Mouse (Mus musculus) layer of hippocampus, adult 11-12 months (tissue): ENCODE measurements at regions not wholly inside any gene's neighbourhood (a gene's known extent, or its start where the extent isn't known, plus 50 kb on each side); places are given as distances from the start of the nearest gene placed in this dataset.

Experiments used
- DNase-seq: peaks from one replicate; pipeline ENCODE4 v3.0.0; 2022; ENCODE audit warnings: low spot score

DNA sequence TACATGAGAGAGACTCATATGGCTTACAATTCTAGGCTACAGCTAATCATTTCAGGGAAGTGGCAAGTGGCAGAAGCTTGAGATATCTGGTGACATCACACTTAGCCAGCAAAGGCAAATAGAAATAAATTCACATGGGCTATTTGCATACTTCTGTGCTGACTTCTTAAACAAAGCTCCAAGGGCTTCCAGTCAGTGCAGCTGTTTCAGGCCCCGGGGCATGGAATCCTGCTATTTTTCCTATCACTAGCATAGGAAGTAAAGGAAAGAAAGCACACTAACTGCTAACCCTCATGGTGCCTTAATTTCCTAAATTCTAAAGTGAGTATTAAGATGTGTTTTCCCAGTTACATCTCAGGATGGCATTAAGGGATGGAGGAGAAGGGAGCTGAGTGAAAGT is 140.6 kb upstream of the Marcks start:
- DNase-seq, result no peak

DNA sequence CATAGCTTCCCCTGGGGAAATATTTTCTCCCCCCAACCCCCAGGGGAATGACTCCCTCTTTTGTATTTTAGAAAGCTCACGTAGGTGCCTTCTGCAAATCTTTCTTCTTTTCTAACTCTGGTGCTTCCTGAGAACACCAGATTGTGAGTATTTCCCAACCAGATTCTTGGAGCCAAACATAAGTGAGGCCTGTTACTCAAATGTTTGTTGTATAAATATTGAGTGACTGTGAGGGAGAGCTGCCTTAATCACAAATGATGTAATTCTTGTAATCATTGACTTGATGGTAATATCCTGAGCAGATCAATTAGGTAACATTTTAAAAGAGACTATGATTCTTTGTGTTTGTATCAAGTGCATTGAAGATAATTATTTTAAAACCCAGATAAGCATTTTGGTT is 137.1 kb upstream of the Marcks start:
- no peak for DNase-seq

DNA sequence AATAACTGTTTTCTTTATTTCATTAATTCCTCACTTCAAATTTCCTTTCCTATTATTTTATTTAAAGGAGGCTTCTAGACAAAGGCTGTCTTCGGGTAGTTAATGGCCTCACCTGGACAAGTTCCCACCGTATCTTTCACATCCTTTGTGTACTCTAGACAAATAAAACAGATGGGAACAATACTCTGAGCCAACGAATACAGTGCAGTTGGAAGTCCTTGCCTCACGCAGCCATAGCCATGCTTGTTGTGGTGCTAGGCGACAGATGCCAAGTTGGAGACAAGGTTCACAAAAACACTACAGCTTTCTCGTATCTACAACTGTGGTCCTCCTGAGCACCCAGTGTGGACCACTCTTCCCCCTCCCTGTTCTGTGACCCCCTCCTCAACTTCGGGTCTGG is 136.6 kb upstream of the Marcks start:
- DNase-seq, result no peak

DNA sequence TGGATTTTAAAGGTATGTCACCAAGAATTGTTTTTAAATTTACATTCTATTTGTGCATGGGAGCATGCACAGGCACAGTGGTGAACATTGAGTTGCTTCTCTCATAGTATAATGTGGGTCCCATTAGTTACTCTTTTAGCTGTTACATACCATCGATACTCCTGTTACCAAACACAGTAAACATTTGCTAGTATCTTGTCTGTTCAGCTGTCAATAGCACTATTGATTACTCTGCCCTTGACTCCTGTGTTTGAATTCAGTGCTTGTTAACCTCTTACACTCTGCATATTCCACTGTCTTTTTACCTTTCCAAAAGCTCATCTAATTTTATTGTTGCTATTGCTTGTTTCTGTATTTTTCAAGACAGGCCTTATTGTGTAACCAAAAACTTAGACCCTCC is 133.2 kb upstream of the Marcks start:
- DNase-seq, result no peak

DNA sequence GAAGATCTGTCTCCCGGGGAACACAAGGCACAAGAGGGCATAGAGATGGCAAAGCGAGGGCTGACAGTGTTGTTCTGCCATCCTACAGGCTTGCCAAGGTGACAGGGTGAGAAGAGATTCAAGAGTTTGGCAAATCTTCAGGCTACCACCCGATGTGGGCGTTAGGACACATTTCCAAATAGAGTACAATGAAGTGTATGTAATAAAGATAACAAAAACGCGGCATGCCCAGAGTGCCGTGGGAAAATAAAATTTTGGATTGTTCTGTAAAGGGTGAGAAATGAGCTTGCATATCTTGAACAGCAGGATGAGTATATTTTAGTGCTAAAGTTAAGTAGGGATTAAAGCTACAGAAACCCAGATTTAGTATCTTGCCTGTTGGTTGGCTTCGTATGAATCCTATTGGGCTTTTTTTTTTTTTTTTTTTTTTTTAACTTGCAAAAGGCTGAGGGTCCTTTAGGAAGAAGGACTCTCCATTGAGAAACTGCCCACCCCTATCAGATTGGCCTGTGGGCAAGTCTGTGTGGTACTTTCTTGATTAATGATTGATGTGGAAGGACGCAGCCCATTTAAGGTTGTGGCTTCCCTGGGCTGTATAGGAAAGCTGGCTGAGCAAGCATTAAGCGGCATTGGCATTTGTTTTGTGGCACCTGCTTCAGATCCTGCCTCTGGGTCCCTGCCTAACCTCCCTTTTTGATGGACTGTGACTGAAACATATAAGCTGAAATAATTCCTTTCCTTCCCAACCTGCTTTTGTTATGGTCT is 131.7 kb upstream of the Marcks start:
- no peak for DNase-seq

DNA sequence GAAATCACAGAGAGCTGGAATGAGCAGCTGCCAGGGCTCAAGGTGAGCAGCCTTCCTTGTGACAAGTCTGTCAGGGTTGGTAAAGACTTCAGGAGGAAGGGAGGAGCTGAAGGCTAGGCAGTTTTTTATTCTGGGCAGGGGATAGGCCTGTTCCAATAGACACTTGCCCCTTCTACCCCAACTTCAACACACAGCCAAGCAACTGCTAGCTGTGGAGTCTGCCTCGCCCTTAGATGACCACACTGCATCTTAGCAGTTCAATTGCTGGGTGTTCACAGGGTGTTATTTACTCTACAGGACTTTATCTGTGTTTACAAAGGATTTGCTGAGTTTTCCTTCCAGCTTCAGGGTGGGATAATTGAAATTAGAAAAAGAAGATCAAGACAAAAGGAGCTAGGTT is 128.2 kb upstream of the Marcks start:
- no peak for DNase-seq

DNA sequence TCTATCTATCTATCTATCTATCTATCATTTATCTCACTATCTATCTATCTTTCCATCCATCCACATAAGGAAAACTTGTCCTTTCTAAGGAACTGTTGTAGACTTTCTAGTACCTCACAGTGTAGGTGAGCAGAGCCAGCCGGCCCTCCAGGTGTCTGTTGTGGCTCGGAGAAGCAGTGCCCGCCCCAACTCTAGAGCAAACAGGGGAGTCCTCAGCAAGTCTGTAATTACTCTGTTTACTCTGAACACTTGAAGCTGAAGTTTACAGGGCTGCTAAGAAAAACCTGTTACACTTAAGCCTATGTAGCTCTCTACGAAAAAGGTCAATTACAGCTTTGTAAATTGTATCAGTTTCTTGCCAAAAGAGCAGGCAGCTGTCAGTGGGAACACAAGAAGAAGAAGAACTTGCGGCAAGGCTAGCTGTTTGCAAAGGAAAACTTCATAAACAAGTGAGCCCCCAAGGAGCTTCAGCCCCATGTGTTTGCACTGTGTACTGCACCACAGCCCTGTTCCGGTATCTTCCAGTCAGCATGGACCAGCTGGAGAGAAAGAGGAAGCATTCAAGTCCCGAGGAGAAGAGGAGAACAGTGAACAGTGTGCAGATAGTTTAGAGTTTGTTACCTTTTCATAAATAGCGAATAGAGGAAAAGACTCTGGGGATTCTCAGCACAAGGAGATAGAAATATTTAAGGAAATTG is 122.2 kb upstream of the Marcks start:
- peak; percentile 41 for DNase-seq

DNA sequence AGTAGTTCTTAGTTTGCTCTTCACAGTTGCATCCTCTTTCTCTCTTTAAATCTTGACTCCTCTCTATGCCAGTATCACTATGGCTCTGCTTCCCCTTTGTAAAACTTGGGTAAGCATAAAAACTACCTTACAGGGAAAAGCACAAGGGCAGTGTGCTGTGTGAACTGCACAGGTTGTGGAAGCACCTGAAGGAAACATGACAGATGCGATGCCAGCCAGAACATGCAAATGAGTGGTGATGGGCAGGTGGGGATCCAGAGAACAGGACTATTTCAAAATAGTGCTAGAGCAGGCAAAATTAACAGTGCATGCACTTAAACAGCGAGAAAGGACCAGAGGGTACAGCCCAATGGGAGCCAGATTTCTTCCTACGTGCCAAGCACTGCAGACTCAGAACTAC is 120.5 kb upstream of the Marcks start:
- DNase-seq, result no peak

DNA sequence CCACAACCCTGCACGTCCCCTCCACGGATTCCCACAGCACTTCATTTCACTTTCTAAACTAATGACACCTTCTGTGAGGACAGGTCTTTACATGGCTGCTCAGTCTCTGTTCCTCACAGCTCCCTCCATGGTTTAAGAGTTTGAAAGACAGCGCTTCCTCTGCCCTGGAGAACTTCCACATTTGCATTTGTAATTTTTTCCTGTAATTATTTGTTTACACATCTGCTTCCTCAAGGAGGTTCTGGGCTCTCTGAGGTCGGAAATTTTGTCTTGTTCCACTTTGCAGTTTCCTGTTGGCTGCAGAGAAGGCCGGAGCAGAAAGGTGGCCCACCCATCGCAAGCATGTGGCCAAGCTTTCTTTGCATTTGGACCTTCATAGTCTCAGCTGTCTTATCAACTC is 118.8 kb upstream of the Marcks start:
- no peak for DNase-seq

DNA sequence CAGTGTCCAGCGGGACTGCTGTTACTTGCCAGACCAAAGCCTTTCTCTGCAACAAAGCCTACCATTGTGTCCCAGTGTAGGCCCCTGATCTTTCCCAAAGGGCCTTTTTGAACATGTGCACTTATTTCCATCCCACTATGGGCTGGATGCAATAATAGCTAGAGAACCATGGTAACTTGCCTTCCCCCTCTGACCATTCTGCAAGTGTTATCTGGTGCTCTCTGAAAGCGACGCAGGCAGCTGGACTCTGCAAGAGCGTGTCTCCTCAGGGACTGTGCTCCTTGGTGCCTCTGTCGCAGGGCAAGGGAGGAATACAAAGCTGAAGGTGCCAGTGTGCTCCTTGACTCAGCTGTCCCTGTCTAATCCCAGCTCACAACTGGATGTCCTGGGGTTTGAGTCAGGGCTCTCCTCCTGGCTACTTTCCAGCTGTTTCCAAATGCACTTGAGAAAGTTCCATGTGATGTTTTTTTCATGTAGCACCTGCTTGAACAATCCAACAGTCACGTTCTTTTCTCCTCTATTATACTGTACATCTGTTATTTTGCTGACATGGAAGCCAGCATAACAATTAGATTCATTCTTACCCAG is 112.3 kb upstream of the Marcks start:
- DNase-seq, result no peak

DNA sequence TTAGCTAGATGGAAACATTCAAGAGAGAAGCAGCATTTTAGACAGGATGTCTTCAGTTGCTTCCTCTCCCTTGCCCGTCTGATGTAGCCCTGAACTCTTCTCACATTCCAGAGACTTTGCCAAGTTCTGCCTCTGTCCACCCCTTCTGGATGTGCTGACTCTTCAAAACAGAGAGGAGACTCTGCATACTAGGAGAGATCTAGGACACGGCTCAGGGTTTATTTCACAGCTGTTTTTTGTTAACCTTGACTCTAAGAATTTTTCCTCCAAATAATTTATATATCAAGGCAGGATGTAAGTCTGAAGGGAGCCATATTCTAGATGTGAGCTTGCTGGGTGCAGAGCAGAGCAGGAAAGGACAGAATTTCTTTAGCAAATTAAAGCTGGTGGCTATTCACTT is 111.4 kb upstream of the Marcks start:
- DNase-seq, result no peak

DNA sequence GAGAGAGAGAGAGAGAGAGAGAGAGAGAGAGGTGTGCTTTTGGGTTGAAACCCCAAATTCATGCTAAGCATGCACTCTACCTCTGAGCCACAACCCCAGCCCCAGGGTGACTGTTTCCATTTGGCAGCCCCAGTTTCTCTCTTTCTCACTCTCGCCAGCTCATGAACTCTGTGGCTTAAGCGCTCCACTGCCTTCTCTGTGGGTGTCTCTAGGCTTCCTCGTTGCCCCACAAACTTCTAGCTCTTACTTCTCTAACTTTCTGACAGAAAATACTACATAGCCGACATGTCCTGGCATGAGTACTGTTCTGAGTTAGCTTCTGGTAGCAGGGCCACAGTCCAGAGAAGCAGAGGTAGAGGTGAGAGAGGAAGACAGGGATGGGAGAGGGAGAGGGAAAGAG is 110.8 kb upstream of the Marcks start:
- DNase-seq, result no peak

DNA sequence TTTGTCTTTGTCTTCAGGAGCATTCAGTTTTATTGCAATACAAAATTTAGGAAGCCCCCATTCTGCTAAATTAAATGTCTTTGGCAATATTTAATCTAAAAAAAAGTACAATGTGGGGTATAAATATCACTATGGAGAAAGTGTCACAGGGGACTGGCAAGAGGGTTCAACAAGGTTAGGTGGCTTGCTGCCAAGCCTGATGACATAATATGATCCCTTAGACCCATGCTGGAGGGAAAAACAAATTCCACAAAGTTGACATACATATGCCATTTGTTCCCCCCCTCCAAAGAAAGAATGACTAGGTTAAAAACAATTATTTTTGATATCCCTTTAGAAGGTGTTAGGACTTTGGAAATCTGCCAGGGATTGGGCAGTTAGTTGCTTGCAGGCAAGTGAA is 108.4 kb upstream of the Marcks start:
- DNase-seq, result no peak

DNA sequence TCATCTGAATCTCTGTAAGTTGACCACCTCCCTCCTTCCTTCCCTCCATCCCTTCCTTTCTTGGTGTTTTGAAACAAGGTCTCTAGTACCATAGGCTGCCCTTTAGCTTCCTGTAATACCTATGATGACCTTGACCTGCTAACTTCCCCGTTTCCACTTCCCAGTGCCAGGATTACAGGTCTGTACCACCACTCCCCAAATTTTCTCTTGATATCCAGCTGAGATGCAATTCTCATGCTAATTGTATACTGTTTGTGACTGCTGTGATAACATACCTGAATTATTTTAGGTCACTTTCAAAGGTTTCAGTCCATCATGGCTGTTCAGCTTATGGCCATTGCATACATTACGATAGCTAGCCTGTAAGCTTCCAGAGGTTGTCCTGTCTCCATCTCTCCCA is 104.4 kb upstream of the Marcks start:
- DNase-seq, result no peak

DNA sequence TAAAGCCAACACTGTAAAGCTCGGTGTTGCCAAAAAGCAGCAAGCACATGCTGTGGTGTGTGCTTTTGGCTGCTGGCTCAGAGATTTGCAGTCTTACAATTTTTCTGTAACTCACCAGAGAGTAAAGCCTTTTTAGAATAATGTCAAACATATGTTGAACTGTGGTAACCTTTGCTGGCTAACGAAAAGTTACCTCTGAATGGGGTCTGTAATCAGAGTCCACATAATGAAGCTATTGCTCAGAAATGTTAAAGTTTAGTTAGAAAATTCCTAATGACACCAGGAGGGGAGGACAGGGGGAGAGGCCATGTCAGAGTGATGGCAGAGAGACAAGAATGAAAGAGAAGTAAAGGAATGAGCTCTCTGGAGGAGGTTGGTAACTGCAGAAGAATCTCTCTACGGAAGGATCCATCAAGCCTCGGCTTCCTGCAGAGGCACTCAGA is 103.1 kb upstream of the Marcks start:
- no peak for DNase-seq

DNA sequence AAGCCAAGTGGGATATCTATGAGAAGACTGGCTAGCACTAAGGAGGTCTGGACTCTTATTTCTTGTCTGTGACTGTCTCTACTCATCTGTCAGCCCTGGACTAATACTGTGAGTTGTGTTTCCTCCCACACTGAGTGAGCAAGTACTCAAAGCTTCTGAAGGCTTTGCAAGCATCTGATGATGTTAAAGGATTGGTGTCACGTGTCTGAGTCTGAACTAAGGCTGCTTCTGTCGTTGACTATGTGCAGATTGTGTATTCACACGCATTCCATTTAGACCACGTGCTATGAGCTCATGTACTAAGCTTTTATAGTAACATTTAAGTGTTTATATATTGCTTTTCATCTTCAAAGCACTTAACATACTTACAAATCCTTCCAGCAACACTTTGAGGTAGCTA is 101.9 kb upstream of the Marcks start:
- DNase-seq, result no peak

DNA sequence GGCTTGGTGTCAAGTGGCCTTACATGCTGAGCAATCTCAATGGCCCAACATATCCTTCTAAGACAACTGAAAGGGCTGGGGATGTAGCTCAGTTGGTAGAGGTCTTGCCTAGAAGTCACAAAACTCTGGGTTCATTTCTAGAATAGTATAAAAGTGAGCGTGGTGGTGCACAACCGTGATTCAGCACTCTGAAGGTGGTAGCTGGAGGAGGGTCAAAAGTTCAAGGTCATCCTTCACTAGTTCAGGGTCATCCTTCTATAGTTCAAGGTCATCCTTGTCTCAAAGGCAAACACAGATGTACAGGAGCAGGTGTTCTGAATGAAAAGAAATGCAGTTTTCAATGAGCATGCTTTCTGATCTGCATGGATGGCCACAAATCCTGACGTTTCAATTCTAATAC is 101.5 kb upstream of the Marcks start:
- no peak for DNase-seq

DNA sequence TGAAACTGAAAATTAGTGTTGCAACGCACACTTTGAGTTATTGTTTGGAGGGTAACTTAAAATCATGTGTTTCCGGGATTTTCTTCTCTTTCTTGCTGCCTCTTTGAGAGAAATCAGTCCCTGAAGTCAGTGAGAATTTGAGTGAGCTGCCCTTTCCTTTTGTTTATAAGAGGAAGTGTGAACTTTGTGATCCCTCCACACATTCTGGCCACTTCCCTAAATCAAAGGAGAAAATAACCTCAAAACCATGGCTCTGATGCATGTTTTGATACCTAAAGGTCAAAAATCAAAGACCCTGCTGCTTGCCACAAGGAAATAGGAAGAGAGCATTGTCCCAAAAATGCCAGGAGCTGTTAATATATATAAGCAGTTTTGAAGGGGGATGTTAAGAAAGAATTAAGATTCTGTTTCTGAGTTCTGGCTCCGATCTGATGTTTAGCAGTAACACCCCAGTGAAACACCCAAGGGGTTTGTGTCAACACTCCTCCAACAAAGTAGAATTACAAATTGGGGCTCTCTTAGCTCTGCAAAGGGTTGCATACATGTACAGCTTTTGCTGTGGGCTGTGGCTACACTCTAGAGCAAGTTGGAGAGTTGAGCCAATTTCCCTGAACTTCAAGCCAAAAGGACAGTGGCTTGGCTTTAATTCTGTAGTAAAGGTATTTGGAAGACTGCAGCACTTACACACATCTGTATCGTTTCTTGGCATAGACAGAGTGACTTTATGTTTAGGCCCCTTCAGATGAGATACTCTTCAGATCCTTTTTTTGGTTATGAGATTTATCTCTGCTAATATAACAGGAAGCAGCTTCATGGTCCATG is 97.5 kb upstream of the Marcks start:
- DNase-seq, result no peak

DNA sequence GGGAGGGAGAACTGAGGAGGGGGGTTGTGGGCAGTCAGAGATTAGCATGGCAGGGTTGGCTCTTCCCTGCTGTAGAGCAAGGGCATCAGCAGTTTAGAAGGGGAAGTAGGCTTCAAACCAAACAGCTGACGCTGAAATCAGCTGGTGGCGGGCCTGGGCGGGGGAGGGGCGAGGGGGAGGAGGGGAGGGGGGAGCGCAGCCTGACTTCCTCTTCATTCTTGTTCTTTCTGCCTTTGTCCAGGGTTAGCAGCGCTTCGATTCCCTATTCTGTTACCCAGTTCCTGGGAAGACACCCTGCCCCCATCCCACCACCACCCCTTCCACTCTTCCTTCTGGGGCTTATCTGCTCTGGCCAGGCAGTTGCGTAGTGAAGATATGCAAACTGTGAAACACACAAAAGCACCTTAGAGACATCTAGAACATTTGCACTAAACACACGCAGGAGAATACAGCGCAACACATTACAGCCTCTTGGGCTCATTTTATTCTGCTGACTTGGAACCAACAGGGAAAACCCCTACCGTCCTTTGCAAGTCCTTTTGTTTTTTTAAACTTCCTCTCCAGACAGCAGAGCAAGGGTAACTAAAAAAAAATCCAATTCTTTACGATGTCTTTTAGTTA is 93.3 kb upstream of the Marcks start:
- DNase-seq, result peak; percentile 43

DNA sequence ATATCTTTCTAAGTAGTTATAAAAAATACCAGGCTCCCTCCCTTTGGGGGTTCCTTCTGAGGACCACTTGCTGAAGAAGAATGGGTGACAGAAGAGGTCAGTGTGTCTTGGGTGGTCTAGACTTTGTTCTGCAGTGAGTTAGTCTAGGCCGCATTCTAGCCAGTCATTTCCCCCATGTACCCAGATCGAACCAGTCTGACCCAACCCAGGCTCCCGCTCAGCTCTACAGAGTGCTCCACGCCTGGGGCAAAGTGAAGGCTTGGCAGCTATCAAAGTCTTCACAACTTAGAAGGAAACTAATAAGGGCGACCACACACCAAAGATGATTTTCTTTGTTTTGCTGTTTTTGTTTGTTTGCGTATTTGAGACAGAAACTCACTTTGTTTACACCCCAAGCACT is 92.4 kb upstream of the Marcks start:
- no peak for DNase-seq

DNA sequence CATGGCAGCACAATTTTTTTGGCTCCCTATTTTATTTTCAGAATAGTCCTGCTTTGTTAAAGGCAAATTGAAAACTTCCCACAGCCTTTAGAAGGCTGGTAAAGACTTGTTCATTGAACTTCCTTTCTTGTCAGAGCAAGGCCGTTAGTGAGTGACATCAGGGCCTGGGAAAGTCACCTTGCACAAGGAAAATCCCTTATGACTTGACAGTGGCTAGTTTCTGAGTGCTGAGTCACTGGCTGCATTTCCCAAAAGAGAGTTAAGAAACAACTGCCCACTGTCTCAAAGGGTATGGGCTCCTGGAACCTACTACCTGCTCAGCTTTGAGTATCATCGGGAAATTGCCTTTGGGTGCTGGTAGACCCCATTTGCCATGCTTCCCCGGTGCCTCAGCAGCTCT is 89.2 kb upstream of the Marcks start:
- no peak for DNase-seq

DNA sequence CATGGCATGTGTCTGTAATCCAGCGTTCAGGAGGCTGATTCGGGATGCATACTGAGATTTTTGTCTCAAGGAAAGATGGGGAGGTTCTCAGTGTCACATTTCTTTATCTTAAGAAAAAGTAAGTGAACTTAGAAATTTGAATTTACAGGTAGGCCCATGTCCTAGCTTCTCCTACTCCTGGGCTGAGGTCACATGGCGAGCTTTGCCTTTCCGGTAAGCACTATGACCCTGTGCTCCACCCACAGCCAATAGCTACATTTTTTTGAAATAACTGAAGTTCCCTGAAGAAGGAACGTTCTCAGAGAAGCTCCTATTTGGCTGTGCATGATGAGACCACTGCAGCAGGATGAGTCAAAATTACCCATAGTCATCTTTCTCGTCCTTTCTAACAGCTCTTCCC is 83.0 kb upstream of the Marcks start:
- DNase-seq, result no peak
